Mouse (Mus musculus): ENCODE measurements around the gene Frzb. TPM values are rescaled to one million over a fixed set of nuclear protein-coding genes. Genes with fewer than 3 reads are reported as not detected.

Frzb gene
- 3.5 and 7.9 TPM in 2 replicates for polyA plus RNA-seq (2012; rRNA removed)

GRCm38 (mm10) chr2:80447291-80447791, at the start of gene Frzb:
TSS of gene Frzb (minus strand) at chr2:80447625.

Other genes with a start within 250 kb of the Frzb start
- gene Prdx6b, start 155.2 kb downstream of the Frzb start, polyA plus RNA-seq (2012; rRNA removed): not detected in 2 replicates
- gene Dnajc10, start 132.2 kb downstream of the Frzb start, polyA plus RNA-seq (2012; rRNA removed): 44.8 and 46.0 TPM in 2 replicates
- gene Nckap1, start 133.8 kb upstream of the Frzb start, polyA plus RNA-seq (2012; rRNA removed): 90.5 and 99.0 TPM in 2 replicates
- 13.5 and 14.1 TPM in 2 replicates for gene Dusp19, start 169.4 kb upstream of the Frzb start, polyA plus RNA-seq (2012; rRNA removed)
- 50.4 and 54.9 TPM in 2 replicates for gene Nup35, start 169.6 kb upstream of the Frzb start, polyA plus RNA-seq (2012; rRNA removed)

All from central nervous system, embryonic 14 days (tissue).